Mouse (Mus musculus) intestine, embryonic 15.5 days (tissue): ENCODE measurements around the gene Fam241a. TPM values are rescaled to one million over a fixed set of nuclear protein-coding genes. Genes with fewer than 3 reads are reported as not detected.

Source experiments
- ATAC-seq: fragments of 200-750 bp; cut with Nextera tagmentation; 2 replicates; pipeline ENCODE4 v1.8.0; 2017; ENCODE audit warnings: moderate TSS enrichment, moderate library complexity
- H3K27ac ChIP-seq: fragments of 300-500 bp; sonication (generic); 2 replicates; pipeline ENCODE4 v1.5.1; 2015; ENCODE audit warnings: mild to moderate bottlenecking, inconsistent platforms
- H3K27me3 ChIP-seq: fragments of 300-500 bp; sonication (generic); replicated peaks from 2 replicates; pipeline ENCODE4 v1.6.1; 2015; ENCODE audit warnings: inconsistent platforms
- H3K36me3 ChIP-seq: fragments of 300-500 bp; sonication (generic); 2 replicates; pipeline ENCODE4 v1.6.1; 2015; ENCODE audit warnings: inconsistent platforms
- H3K4me1 ChIP-seq: fragments of 300-500 bp; sonication (generic); replicated peaks from 2 replicates; pipeline ENCODE4 v1.6.1; 2015; ENCODE audit warnings: inconsistent platforms
- H3K4me2 ChIP-seq: fragments of 300-500 bp; sonication (generic); replicated peaks from 2 replicates; pipeline ENCODE4 v1.6.1; 2015; ENCODE audit warnings: mild to moderate bottlenecking, inconsistent platforms
- H3K4me3 ChIP-seq: fragments of 300-500 bp; sonication (generic); replicated peaks from 2 replicates; pipeline ENCODE4 v1.5.1; 2015; ENCODE audit warnings: inconsistent platforms
- H3K9ac ChIP-seq: fragments of 300-500 bp; sonication (generic); 2 replicates; pipeline ENCODE4 v1.6.1; 2015; ENCODE audit warnings: inconsistent platforms
- H3K9me3 ChIP-seq: fragments of 300-500 bp; sonication (generic); 2 replicates; pipeline ENCODE4 v1.6.1; 2016; ENCODE audit warnings: inconsistent platforms
- WGBS: fragments of 180-500 bp; shearing (Covaris S2); methylation state at CpG from one replicate; pipeline ENCODE4 v1.1.7; 2015; 5-methylcytosine and 5-hydroxymethylcytosine counted together
- polyA plus RNA-seq: library from polyadenylated mRNA; unstranded; fragments of >200 nt; fragmentation: Nextera tagmentation; extraction: Ambion mirVana; gene quantifications from 2 replicates; pipeline ENCODE4 v1.2.1, GENCODE M21; 2015

Gene Fam241a
- polyA plus RNA-seq, 1 experiment from 2014 or later = 13.4 TPM

DNA sequence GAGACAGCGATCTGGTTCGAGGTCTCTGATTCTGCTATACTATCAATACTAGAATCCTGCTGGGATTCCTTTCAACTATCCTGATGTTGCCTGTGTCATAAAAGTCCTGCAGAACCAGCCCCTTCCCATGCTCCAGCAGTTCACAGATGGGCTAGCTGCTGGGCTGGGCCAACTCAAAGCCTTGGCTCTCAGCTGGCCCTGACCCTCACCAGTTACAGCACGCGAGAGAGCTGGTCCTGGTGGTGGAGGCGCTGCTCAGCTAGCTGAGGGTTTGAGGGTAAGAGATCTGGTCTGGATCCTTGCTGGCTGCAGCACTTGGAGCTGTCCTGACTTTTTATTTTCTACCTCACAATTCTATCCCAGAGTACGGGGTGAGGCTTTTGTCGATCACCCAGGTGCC is 69.6 kb downstream of the Fam241a start:
- WGBS = 71% methylated on average over 7 of the region's 7 CpGs
- H3K4me3 ChIP-seq = no peak overlapping the region
- 0 out of 2 replicates have a peak overlapping the region, but pooled peaks have one; percentile 22 for H3K4me2 ChIP-seq
- ATAC-seq = no peak
- H3K36me3 ChIP-seq = 0 out of 2 replicates have a peak, but pooled peaks cover 4% of the 10 kb centered on the region
- H3K9me3 ChIP-seq = no peaks in the 10 kb centered on the region
- H3K4me1 ChIP-seq = peaks cover 17% of the 10 kb centered on the region
- no peaks in the 10 kb centered on the region for H3K27me3 ChIP-seq
- H3K27ac ChIP-seq = peak overlapping the region; percentile 38; the same call in 1 of the 2 replicates
- no peak overlapping the region for H3K9ac ChIP-seq

DNA sequence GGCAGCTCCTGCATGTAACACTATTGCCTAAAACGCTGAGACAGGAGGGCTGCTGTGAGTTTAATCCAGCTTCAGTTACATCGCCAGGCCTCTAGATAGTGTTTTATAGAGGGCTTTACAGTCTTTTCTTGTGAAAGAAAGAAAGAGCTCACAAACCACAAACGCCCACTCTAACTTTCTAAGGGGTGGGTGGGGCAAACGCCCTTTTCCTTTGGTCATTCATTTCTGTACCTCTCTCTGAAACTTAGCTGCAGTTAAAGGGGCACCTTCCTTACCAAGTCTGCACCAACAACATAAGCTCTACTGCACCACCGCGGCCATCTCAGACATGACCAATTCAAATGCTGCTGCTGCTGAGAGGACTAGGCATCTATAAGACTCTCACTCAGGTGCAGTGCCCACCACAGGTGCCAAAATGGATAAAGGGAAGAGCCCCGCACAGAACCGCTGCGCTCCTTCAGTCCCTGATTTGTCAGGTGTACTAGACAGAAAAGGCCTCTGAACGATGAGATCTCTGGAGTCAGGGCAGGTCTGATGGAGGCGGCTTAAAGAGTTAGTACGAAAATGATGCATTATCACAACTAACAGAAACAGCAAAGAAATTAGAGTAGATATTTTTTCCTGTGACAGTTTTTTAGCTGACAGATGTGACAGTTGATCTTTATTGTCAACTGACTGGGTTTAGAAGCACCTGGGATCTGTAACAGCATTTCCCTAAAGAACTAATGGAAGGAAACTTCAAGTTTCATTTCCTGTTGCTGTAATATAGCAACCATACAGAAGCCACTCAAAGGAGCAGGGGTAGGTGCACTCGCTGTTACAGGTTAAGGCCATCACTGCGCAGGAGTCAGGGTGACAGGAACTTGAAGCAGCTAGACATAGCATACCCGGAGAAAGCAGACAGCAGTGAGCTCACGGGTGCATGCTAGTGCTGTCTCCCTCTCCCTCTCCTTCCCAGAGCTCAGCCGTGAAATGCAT is 71.9 kb downstream of the Fam241a start:
- H3K4me3 ChIP-seq = no peak overlapping the region
- no peaks in the 10 kb centered on the region for H3K27me3 ChIP-seq
- no peak for ATAC-seq
- no peaks in the 10 kb centered on the region for H3K9me3 ChIP-seq
- 81% methylated on average over 17 of the region's 17 CpGs for WGBS
- H3K4me2 ChIP-seq = no peak overlapping the region
- H3K27ac ChIP-seq = no peak overlapping the region
- H3K4me1 ChIP-seq = peaks cover 11% of the 10 kb centered on the region
- H3K9ac ChIP-seq = no peak overlapping the region
- peaks cover 11% of the 10 kb centered on the region; the same call in 1 of the 2 replicates for H3K36me3 ChIP-seq

GRCm38 (mm10) chr3:127821209-127821608 is 74.9 kb downstream of the Fam241a start:
- Histone ChIP-seq H3K36me3 (peaks cover 11% of the 10 kb centered on the region; the same call in 1 of the 2 replicates), H3K27me3 (no peaks in the 10 kb centered on the region), H3K9me3 (no peaks in the 10 kb centered on the region), H3K4me3 (no peak overlapping the region), H3K4me1 (no peaks in the 10 kb centered on the region), H3K27ac (no peak overlapping the region), H3K4me2 (no peak overlapping the region), H3K9ac (no peak overlapping the region)
- WGBS = 80% methylated on average over 5 of the region's 5 CpGs
- ATAC-seq = no peak

- H3K4me1 ChIP-seq = no peaks in the 10 kb centered on the region
- no peak overlapping the region for H3K4me3 ChIP-seq
- no peaks in the 10 kb centered on the region for H3K27me3 ChIP-seq
- H3K36me3 ChIP-seq = peaks cover 11% of the 10 kb centered on the region; the same call in 1 of the 2 replicates
- H3K9me3 ChIP-seq = no peaks in the 10 kb centered on the region
- no peak overlapping the region for H3K9ac ChIP-seq
- H3K27ac ChIP-seq = no peak overlapping the region
- H3K4me2 ChIP-seq = no peak overlapping the region
- 88% methylated on average over 1 of the region's 1 CpGs for WGBS
- ATAC-seq = no peak
Observed at GRCm38 (mm10) chr3:127820400-127820799, 75.7 kb downstream of the Fam241a start.

Other genes starting within 250 kb of the Fam241a start
- 2.1 and 2.5 TPM in 2 replicates for gene Alpk1, start 115.8 kb downstream of the Fam241a start, polyA plus RNA-seq
- gene Tifa, start 106.5 kb downstream of the Fam241a start, polyA plus RNA-seq = 24.1 and 24.7 TPM in 2 replicates
- gene Ap1ar, start 58.8 kb downstream of the Fam241a start, polyA plus RNA-seq = 97.5 and 105 TPM in 2 replicates